Mouse (Mus musculus): ENCODE measurements around the gene Hoxa6. TPM values are rescaled to one million over a fixed set of nuclear protein-coding genes. Genes with fewer than 3 reads are reported as not detected.

Hoxa6 gene
- polyA plus RNA-seq, 1 experiment from 2014 or later = 2.9 TPM

DNA sequence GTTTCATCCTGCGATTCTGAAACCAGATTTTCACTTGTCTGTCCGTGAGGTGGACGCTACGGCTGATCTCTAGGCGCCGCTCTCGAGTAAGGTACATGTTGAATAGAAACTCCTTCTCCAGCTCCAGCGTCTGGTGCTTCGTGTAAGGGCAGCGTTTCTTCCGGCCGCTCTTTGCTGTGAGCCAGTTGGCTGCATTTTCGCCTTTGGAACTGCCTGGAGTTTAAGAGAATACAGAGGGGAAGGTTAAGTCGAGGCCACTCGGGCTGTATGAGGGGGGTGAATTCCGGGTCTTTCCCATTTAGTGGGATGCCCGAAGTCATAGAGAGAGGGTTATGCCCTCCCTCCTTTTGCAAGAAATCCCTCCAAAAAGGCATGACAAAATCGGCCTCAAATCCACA, 24.0 kb upstream of the Hoxa6 start:
- Histone ChIP-seq H3K27ac (no peak overlapping the region), H3K4me2 (no peak overlapping the region), H3K36me3 (no peaks in the 10 kb centered on the region), H3K4me3 (no peak overlapping the region), H3K9ac (no peak overlapping the region), H3K27me3 (peaks cover 97% of the 10 kb centered on the region), H3K9me3 (no peaks in the 10 kb centered on the region), H3K4me1 (peaks cover 12% of the 10 kb centered on the region; the same call in 1 of the 2 replicates)
- under 1% methylated on average over 18 of the region's 18 CpGs for WGBS
- no peak for ATAC-seq (ENCODE audit: borderline replicate concordance, extremely low read depth, low FRiP score, low TSS enrichment)

DNA sequence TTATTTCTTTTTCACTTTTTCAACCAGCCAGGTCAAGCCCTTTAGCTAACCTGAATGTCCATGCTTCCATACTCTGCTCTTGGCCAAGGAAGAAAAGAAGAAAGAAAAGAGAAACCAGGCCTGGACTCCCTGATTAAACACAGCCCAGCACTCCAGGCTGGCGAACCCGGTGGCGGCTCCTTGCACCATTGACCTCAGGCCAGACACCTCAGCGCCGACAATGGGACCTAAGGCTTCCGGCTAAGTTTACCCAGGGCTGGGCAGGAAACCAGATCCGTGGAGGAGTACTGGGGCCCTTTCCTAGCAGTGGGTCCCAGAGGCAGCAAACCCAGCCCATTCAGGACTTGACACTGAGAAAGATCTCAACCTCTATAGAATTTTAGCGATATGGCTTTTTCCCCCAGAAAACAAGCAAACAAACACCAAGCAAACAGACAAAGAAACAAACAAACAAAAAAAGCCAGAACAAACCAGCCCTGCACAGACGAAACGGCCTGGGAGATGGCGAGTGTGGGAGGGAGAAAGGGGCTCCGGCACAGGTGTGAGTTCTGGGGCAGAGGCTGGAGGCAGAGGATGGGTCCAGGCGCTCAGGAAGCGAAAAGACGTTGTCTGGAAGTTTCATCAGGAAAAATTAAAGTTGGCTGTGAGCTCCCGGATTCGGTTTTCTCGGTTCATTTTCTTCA, 23.5 kb upstream of the Hoxa6 start:
- Histone ChIP-seq H3K27me3 (peaks cover 97% of the 10 kb centered on the region), H3K4me3 (no peak overlapping the region)

DNA sequence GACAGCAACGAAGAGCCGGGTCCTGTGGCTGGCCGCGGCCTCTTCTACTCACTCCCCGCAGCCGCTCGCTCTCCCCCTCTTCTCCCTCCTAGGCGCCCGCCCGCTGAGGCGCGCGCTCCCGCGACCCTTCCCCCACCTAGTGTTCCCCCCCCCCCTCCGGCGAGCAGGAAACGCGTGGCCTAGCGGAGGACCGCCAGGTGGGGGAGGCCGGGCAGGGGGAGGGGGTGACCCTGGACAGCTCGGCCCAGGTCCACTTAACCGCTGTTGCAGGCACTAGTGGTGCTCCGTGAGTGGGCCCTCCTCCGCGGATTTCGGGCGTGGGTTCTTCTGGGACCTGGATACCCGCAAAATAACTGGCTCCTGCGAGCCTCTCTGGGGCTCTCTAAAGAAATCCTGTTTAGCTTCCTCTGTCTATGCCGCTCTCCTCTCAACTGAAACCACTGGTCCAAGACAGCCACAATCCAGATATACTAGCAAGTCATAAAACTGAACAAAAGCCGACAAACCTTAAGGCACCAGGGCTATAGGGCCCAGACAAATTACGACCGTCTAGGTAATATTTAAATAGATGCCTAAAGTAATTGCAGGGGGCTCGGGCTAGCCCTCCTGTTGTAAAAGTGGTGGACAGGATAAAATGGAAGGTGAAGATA, 22.1 kb upstream of the Hoxa6 start, which contains the start of gene Hoxa9:
Gene Hoxa9 (minus strand): TSS at position 574 of the 650 bp plus-strand sequence.
- H3K4me1 ChIP-seq = peaks cover 20% of the 10 kb centered on the region
- H3K36me3 ChIP-seq = no peaks in the 10 kb centered on the region
- no peak within 1 kb of the TSS for H3K9ac ChIP-seq
- H3K4me2 ChIP-seq = no peak within 1 kb of the TSS
- WGBS = 1% methylated on average over 19 of the region's 36 CpGs
- peaks cover 97% of the 10 kb centered on the region for H3K27me3 ChIP-seq
- H3K4me3 ChIP-seq = 0 out of 2 replicates have a peak within 1 kb of the TSS, but pooled peaks have one; percentile 8
- no peak within 1 kb of the TSS for H3K27ac ChIP-seq
- no peaks in the 10 kb centered on the region for H3K9me3 ChIP-seq
- no peak for ATAC-seq (ENCODE audit: borderline replicate concordance, extremely low read depth, low FRiP score, low TSS enrichment)

More for the DNA sequence above, 23.5 kb upstream of the Hoxa6 start:
- no peaks in the 10 kb centered on the region for H3K36me3 ChIP-seq
- no peaks in the 10 kb centered on the region for H3K9me3 ChIP-seq
- H3K4me2 ChIP-seq = no peak overlapping the region
- WGBS = 2% methylated on average over 18 of the region's 18 CpGs
- ATAC-seq (ENCODE audit: borderline replicate concordance, extremely low read depth, low FRiP score, low TSS enrichment) = no peak
- H3K9ac ChIP-seq = no peak overlapping the region
- H3K27ac ChIP-seq = no peak overlapping the region
- peaks cover 12% of the 10 kb centered on the region; the same call in 1 of the 2 replicates for H3K4me1 ChIP-seq

DNA sequence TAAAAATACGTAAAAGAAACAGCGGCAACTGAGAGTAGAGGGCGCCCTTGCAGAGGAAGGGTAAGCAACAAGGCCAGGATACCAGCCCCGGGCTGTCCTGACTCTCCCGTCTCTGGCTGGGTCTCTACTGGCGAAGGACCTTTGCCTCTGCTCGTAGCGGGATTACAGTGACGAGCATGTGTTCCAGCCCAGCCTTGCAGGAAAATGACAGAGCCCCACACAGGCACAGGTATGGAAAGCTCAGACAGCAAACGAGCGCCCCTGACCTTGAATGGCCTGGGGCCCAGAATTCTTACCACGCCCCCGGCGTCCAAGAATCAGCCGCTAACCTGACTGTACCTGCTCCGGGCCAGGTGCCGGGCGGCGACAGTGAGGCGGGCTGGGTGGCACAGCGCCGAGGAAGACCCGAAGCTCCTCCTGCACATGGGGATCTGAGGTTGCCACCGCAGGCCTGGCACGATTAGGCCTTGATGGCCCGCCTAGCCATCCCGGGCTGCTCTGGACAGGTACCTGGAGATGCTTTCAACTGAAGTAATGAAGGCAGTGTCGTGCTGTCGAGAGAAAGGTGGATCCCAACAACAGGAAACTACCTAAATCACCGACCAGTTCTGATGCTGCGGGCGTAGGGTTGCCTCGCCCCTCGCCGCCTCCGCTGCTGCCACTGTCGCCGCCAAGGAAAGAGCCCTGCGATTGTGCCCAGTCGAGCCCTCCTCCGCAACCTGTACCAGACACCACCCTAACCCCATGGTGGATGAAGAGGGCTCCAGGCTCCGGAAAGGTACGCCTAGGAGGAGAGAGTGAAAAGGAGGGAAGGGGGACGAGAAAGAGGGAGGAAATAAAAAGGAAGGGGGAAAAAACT, 21.3 kb upstream of the Hoxa6 start:
- ATAC-seq (ENCODE audit: borderline replicate concordance, extremely low read depth, low FRiP score, low TSS enrichment) = no peak
- H3K4me1 ChIP-seq = peaks cover 22% of the 10 kb centered on the region
- no peak overlapping the region for H3K9ac ChIP-seq
- no peak overlapping the region for H3K4me3 ChIP-seq
- no peaks in the 10 kb centered on the region for H3K36me3 ChIP-seq
- no peak overlapping the region for H3K4me2 ChIP-seq
- no peak overlapping the region for H3K27ac ChIP-seq
- no peaks in the 10 kb centered on the region for H3K9me3 ChIP-seq
- WGBS = 3% methylated on average over 44 of the region's 44 CpGs
- H3K27me3 ChIP-seq = peaks cover 97% of the 10 kb centered on the region

DNA sequence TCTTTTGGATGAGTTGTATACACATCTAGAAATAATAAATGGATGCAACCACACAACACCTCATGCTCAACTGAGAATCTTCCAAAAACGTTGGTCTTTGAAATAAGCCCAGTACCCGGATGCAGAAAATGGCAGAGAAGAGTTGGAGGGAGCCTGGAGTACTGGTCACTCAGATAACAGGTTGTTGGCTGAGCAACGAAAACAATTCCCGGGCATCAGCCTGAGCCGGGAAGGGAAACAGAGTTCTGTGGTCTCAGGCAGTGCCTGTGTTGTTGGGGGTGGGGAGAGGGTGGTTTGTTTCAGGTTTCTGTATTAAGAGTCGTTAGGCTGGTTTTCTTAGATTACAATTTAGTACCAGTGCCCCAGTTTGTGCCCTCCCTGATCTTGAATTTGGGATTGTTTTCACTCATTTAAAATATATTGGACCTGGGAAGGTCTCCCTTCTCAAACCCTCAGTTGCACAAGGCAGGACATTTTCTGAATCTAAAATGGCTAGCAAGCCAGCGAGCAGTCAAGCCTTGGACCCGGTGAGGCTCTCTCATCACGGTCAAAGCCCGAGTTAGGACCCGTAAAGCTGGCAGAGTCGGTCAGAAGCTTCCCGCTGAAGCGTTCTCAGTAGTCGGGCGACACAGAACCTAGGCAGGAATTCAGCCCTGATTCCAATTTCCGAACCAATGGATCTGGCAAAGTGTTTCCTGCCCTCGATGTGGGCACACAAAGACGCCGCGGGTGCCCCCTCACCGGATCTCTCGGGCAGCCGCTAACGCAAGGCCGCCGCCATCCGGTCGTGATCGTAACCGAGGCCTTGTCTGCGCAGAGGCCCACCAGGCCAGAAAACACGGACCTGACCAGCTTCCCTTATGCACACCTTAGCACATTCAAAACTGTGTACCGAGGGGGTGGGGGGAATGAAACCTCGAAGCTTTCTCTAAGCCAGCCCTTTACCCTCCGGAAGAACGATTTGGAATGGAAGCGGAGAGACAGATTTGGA, 20.2 kb upstream of the Hoxa6 start:
- Histone ChIP-seq H3K27ac (no peak overlapping the region), H3K9ac (no peak overlapping the region), H3K4me2 (no peak overlapping the region), H3K4me3 (no peak overlapping the region), H3K36me3 (no peaks in the 10 kb centered on the region), H3K9me3 (no peaks in the 10 kb centered on the region), H3K27me3 (peaks cover 97% of the 10 kb centered on the region), H3K4me1 (peaks cover 13% of the 10 kb centered on the region)
- ATAC-seq (ENCODE audit: borderline replicate concordance, extremely low read depth, low FRiP score, low TSS enrichment) = no peak
- WGBS = 2% methylated on average over 38 of the region's 38 CpGs

DNA sequence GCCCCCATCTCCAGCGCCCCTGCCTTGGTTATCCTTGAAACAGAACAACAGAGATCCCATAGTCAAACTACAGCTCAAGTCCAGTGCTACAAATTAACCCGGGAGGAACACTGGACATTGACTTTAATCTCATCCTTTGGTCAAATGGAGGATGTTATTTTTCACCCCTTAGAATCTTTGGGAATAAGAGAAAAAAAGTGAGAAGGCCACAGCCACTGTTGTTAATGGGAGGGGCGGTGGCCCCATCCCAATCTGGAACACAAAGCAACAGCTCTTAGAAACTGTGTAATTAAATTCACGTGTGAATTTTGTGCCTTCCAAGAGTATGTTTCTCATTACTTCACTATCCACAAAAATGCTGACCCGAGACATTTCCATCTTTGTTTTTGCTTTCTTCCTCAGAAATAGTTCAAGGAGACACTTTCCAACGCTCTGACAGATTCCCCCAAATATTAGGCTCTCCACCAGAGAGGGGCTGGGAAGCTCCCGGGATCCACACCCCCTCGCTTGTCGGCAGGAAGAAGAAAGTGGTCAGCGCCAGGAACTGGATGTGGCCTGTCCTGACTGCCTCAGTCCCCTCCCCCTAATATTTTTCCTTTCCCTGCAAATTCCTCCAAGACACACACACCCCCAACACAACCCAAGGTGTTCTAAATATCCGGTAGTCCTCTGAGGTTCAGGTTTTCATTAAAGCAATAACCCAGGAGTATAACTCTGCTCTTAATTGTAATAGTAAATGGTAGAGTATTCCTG, 19.1 kb upstream of the Hoxa6 start:
- no peak overlapping the region for H3K9ac ChIP-seq
- no peak overlapping the region for H3K27ac ChIP-seq
- peaks cover 12% of the 10 kb centered on the region for H3K4me1 ChIP-seq
- no peak overlapping the region for H3K4me2 ChIP-seq
- H3K4me3 ChIP-seq = no peak overlapping the region
- H3K36me3 ChIP-seq = no peaks in the 10 kb centered on the region
- WGBS = 6% methylated on average over 11 of the region's 11 CpGs
- H3K27me3 ChIP-seq = peaks cover 97% of the 10 kb centered on the region
- ATAC-seq (ENCODE audit: borderline replicate concordance, extremely low read depth, low FRiP score, low TSS enrichment) = no peak
- no peaks in the 10 kb centered on the region for H3K9me3 ChIP-seq

DNA sequence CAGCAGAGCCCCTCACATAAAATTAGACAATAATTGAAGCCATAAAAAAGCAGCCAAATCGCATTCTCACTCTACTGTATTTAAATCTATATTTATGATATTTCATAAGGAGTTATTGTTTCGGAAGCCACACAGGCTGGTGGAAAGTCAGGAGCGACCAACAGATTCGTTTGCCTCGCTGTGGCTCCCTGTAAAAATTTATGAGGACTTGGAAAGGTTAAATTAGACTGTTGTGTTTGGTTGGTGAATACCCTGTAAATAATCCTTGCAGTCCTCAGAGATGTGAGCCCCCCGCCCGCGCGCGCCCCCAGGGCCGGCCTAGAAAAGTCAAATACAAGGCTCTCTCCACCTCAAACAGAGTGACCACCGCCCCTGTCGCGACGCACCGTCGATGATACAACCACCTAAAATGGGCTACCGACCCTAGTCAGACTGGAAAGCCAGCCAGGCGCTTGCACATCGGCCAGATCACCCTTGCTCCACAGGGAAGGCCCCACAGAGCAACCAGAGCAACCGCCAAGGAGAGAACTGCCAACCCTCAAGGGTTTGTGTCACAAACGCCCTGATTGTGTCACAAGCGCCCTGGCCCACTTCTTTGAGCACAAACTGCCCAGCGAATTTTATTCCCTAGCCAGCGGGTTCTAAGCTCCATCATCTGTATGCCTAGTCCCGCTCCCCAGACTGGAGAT, 18.2 kb upstream of the Hoxa6 start:
- H3K9ac ChIP-seq = no peak overlapping the region
- H3K4me3 ChIP-seq = 0 out of 2 replicates have a peak overlapping the region, but pooled peaks have one; percentile 21
- 0 out of 2 replicates have a peak overlapping the region, but pooled peaks have one; percentile 41 for H3K4me2 ChIP-seq
- WGBS = 4% methylated on average over 26 of the region's 26 CpGs
- H3K4me1 ChIP-seq = peaks cover 17% of the 10 kb centered on the region
- H3K36me3 ChIP-seq = no peaks in the 10 kb centered on the region
- H3K27me3 ChIP-seq = peaks cover 97% of the 10 kb centered on the region
- H3K27ac ChIP-seq = no peak overlapping the region
- no peaks in the 10 kb centered on the region for H3K9me3 ChIP-seq
- no peak for ATAC-seq (ENCODE audit: borderline replicate concordance, extremely low read depth, low FRiP score, low TSS enrichment)

DNA sequence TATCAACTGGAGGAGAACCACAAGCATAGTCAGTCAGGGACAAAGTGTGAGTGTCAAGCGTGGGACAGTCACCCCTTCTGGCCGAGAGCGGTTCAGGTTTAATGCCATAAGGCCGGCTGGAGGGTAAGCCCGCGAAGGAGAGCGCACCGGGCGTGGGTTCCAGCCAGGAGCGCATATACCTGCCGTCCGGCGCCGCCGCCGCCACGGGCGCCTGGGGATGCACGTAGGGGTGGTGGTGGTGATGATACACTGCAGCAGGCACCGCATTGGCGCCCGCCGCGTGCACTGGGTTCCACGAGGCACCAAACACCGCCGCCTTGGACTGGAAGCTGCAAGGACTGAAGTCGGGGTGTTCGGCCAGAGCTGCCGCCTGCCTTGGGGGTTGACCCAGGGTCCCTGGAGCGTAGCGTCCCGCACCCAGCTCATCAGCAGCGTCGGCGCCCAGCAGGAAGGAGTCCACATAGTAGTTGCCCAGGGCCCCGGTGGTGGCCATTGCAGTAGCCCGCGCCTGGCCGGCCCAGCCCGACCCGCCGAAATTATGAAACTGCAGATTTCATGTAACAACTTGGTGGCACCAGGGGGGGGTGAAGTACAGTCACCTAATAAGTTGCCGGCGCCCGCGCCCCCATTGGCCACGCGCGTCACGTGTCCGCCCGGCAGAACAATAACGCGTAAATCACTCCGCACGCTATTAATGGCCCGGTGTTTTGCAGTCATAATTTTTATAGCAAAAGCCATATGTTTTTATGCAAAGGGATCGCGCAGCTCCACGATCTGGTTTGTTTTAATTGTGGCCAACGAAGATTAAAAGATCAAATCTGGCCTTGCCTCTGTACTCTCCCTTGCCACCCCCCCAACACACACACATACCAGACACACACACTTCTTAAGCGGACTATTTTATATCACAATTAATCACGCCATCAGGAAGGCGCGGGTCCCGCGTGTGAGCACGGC, 17.4 kb upstream of the Hoxa6 start:
- no peak for ATAC-seq (ENCODE audit: borderline replicate concordance, extremely low read depth, low FRiP score, low TSS enrichment)
- Histone ChIP-seq H3K9me3 (no peaks in the 10 kb centered on the region), H3K27ac (no peak overlapping the region), H3K9ac (no peak overlapping the region), H3K36me3 (no peaks in the 10 kb centered on the region), H3K4me2 (peak overlapping the region; percentile 41), H3K4me3 (peak overlapping the region; percentile 21), H3K27me3 (peaks cover 98% of the 10 kb centered on the region), H3K4me1 (peaks cover 22% of the 10 kb centered on the region)
- 1% methylated on average over 68 of the region's 69 CpGs for WGBS

DNA sequence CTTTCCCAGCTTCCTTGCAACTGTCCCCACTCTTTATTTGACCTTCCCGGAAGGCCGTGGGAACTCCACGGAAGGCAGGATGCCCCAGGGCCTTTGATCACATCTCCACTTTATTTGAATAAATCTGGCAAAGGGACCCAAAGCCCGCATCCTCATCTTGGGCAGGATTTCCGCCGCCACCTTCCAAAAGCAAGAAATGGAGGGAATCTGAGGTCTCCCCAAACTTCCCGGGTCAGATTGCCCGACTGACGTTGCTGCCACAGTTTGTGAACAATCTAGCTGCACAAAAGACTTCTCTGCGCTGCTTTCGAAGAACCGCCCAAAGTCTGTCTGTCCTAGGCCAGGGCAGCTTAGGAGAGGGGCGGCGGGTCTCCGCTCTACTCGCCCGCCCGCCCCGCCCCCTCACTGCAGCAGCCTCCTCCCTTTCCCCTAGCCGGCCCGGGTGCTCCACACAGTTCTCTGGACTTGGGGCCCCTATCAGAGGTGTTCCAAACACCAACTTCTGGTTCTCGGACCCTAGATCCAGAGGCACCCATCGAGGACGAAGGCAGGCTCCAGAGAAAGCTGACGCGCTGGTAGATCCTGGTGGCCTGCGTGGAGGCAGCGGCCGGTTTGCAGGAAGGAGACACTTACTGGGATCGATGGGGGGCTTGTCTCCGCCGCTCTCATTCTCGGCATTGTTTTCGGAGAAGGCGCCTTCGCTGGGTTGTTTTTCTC, 16.5 kb upstream of the Hoxa6 start:
- no peaks in the 10 kb centered on the region for H3K36me3 ChIP-seq
- H3K4me2 ChIP-seq = peak overlapping the region; percentile 41
- H3K4me3 ChIP-seq = peak overlapping the region; percentile 21; the same call in 1 of the 2 replicates
- no peak for ATAC-seq (ENCODE audit: borderline replicate concordance, extremely low read depth, low FRiP score, low TSS enrichment)
- WGBS = 2% methylated on average over 36 of the region's 36 CpGs
- H3K9ac ChIP-seq = no peak overlapping the region
- peaks cover 98% of the 10 kb centered on the region for H3K27me3 ChIP-seq
- H3K27ac ChIP-seq = no peak overlapping the region
- no peaks in the 10 kb centered on the region for H3K9me3 ChIP-seq
- H3K4me1 ChIP-seq = peaks cover 19% of the 10 kb centered on the region

Measured in lung, embryonic 15.5 days (tissue).